Mouse (Mus musculus) olfactory bulb, adult 2 months (tissue): ENCODE data around the gene Cd3d.

Source experiments
- CTCF ChIP-seq: fragments of 200-500 bp; IDR thresholded peaks from 2 replicates; pipeline ENCODE4 v1.5.1; 2012; ENCODE audit warnings: low read depth, mild to moderate bottlenecking, low read length, moderate library complexity; ENCODE audit not compliant: insufficient read depth
- POLR2A ChIP-seq: fragments of 200-500 bp; IDR thresholded peaks from 2 replicates; pipeline ENCODE4 v1.6.1; 2012; ENCODE audit warnings: mild to moderate bottlenecking, low read depth, low read length, moderate library complexity; ENCODE audit not compliant: insufficient read depth

DNA sequence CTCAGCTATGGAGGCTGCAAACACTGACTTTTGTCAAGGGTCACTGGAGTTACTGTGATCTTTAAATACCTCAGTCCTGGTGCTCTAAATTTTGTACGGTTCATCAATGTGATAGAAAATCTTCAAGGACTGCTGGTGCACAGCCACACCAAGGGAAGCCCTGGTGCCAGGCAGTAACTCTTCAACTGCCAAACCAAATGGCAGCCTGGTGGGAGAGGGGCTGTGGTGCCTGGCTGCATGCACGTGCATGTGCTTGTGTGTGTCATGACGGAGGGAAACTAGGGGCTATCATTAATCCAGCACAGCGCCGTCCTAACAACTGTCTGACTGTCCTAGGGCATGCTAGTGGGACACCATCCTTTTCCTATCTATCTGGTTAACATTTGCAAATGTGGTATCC, 18.2 kb downstream of the Cd3d start:
- TF ChIP-seq CTCF (no peak), POLR2A (no peak)
